Mouse (Mus musculus) embryonic stem cell, embryonic (primary cell): ENCODE data around the gene Tnfrsf25.

Source experiments
- CTCF ChIA-PET, 4 experiments: fragments of 300-600 bp in 2 of 4; fragments of 350-600 bp in 2 of 4; sonication (Branson Sonifier 250); formaldehyde crosslinking; loops; one replicate each; lab custom pipeline; 2022; ENCODE audit warnings: inconsistent platforms in 2 of 4; lab: Charles Lee
- POLR2A ChIA-PET, 4 experiments: fragments of 300-600 bp in 2 of 4; fragments of 350-600 bp in 2 of 4; sonication (Branson Sonifier 250); formaldehyde crosslinking; loops; one replicate each; lab custom pipeline; 2022; ENCODE audit warnings: antibody characterized with exemption in 4 of 4, inconsistent platforms in 1 of 4; lab: Charles Lee

The Tnfrsf25 gene

DNA sequence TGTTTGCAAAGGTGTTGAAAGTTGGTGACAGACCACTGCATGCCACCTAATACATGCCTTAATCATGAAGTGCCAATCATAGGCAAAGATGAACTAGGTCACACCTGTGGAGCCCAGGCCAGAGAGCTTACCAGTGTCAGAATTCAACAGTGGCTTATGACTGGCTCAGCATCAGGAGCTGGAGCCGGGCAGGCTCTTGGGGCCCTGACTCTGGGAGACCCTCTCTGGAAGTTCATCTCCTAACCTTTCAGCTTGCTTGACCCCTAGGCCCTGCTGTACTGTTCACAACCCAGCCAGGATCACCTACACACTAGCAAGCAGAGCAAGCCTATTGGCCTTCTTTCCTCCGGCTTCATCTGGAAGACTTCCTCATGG is 21.1 kb downstream of the Tnfrsf25 start:
- POLR2A ChIA-PET: interaction anchor here in 2 of 4 experiments (0.5 to 13.9 kb wide), 12 partner anchors 11 to 1093 kb away, joined by 3 to 136 read pairs (median 4); partner anchors contain the start of genes Espn (in 1 of the 2), Per3 (in 1 of the 2), Phf13 (in 1 of the 2) and Rnf207 (in 1 of the 2)
- CTCF ChIA-PET: interaction anchor here (0.5 to 11.9 kb wide), 75 partner anchors 8 to 1993 kb away, joined by 3 to 230 read pairs (median 4); partner anchors contain the start of genes Espn (in 2 of the 4), Camta1 (in 1 of the 4), Klhl21 (in 1 of the 4) and Nol9 (in 1 of the 4)

- POLR2A ChIA-PET: interaction anchor here (0.5 to 3.1 kb wide), 32 partner anchors 9 to 232 kb away, joined by 3 to 13 read pairs (median 3); partner anchors contain the start of genes Espn (in 3 of the 4), Zbtb48 (in 2 of the 4), Gpr153 (in 1 of the 4) and Icmt (in 1 of the 4)
- CTCF ChIA-PET: interaction anchor here (0.5 to 11.9 kb wide), 89 partner anchors 9 to 1994 kb away, joined by 3 to 230 read pairs (median 4); partner anchors contain the start of genes Espn (in 2 of the 4), Hes2 (in 2 of the 4), Rnf207 (in 2 of the 4) and Tnfrsf25 (in 2 of the 4)
Observed at GRCm38 (mm10) chr4:152138497-152139260, 22.9 kb downstream of the Tnfrsf25 start.

GRCm38 (mm10) chr4:152140441-152140840 is 24.7 kb downstream of the Tnfrsf25 start:
- ChIA-PET POLR2A (interaction anchor here (0.6 to 3.1 kb wide), 12 partner anchors 9 to 1997 kb away, joined by 3 to 13 read pairs (median 4); partner anchors contain the start of genes Espn (in 1 of the 4) and Tnfrsf25 (in 1 of the 4)), CTCF (interaction anchor here (0.5 to 7.7 kb wide), 45 partner anchors 9 to 485 kb away, joined by 3 to 122 read pairs (median 4); partner anchors contain the start of genes Espn (in 1 of the 4), Hes2 (in 1 of the 4), Nol9 (in 1 of the 4) and Zbtb48 (in 1 of the 4))

GRCm38 (mm10) chr4:152141521-152142135 is 25.9 kb downstream of the Tnfrsf25 start:
- ChIA-PET CTCF (interaction anchor here (0.5 to 1.6 kb wide), 9 partner anchors 8 to 17 kb away, joined by 3 to 6 read pairs (median 3); partner anchors contain the start of gene Hes2 (in 1 of the 4)), POLR2A (interaction anchor here in 2 of 4 experiments (0.7 to 1.5 kb wide), 3 partner anchors 12 to 184 kb away, joined by 3 to 4 read pairs (median 3); partner anchors contain the start of gene Rpl22 (in 1 of the 2))

DNA sequence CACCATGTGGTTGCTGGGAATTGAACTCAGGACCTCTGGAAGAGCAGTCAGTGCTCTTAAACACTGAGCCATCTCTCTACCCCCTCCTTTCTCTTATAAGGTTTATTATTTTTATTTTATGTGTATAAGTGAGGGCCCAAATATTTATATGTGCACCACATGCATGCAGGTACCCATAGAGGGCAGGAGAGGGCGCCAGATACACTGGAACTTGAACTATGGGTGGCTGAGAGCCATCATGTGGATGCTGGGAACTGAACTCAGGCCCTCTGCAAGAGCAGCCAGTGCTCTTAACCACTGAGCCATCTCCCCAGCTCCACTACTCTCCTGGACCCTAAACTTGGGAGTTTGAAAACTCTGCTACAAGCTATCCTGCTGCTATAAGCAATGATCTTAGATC is 27.9 kb downstream of the Tnfrsf25 start:
- ChIA-PET CTCF (interaction anchor here in 3 of 4 experiments (0.6 to 2.8 kb wide), 6 partner anchors 8 to 403 kb away, joined by 3 to 9 read pairs (median 3); no protein-coding TSS in a partner anchor), POLR2A (interaction anchor here in 1 of 4 experiments (1.1 to 1.2 kb wide), 2 partner anchors 10 to 56 kb away, joined by 3 to 4 read pairs; no protein-coding TSS in a partner anchor)

GRCm38 (mm10) chr4:152145473-152145872 is 29.7 kb downstream of the Tnfrsf25 start:
- ChIA-PET POLR2A (interaction anchor here in 1 of 4 experiments (1.1 to 1.3 kb wide), 2 partner anchors 15 to 17 kb away, joined by 3 read pairs; no protein-coding TSS in a partner anchor), CTCF (interaction anchor here (0.6 to 2.8 kb wide), 10 partner anchors 8 to 260 kb away, joined by 3 to 16 read pairs (median 4); no protein-coding TSS in a partner anchor)

- CTCF ChIA-PET: interaction anchor here in 3 of 4 experiments (0.7 to 2.8 kb wide), 13 partner anchors 8 to 67 kb away, joined by 3 to 16 read pairs (median 5); no protein-coding TSS in a partner anchor
- POLR2A ChIA-PET: interaction anchor here in 2 of 4 experiments (1.1 to 1.5 kb wide), 4 partner anchors 14 to 39 kb away, joined by 3 read pairs; no protein-coding TSS in a partner anchor
Observed at GRCm38 (mm10) chr4:152146033-152146827, 30.5 kb downstream of the Tnfrsf25 start.

DNA sequence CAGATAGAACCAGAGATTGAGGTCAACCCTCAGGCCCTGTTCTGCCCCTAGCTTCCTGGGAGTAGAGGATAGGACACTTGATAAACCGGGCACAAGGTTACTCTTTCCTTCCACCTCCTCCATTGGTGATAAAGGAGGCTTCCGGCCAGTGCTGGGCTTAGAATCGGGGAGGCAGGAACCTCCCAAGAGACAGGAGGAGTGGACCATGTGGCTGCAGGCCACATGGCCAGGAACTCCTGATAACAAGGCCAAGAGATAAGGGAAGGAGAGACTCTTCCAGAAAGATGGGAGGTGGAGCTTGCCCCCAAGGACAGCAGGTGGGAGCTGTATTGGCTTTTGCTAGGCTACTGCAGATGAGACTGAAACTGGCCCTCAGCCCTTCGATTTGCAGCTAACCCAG is 34.8 kb downstream of the Tnfrsf25 start:
- ChIA-PET POLR2A (interaction anchor here in 3 of 4 experiments (0.6 to 2.6 kb wide), 7 partner anchors 9 to 44 kb away, joined by 3 to 22 read pairs (median 4); no protein-coding TSS in a partner anchor), CTCF (interaction anchor here in 2 of 4 experiments (1.0 to 4.6 kb wide), 11 partner anchors 8 to 274 kb away, joined by 3 to 25 read pairs (median 5); partner anchors contain the start of gene Rnf207 (in 1 of the 2))

GRCm38 (mm10) chr4:152151451-152151965 is 35.8 kb downstream of the Tnfrsf25 start:
- POLR2A ChIA-PET: interaction anchor here in 3 of 4 experiments (0.5 to 1.8 kb wide), 16 partner anchors 11 to 199 kb away, joined by 3 to 22 read pairs (median 4); partner anchors contain the start of gene Icmt (in 1 of the 3)
- CTCF ChIA-PET: interaction anchor here in 3 of 4 experiments (0.6 to 4.6 kb wide), 20 partner anchors 11 to 283 kb away, joined by 3 to 32 read pairs (median 4); partner anchors contain the start of genes Dnajc11 (in 1 of the 3) and Nol9 (in 1 of the 3)

GRCm38 (mm10) chr4:152151966-152152544 is 36.3 kb downstream of the Tnfrsf25 start, which contains the start of gene Espn:
TSS of gene Espn (minus strand) at chr4:152152371.
- CTCF ChIA-PET: interaction anchor here in 3 of 4 experiments (0.6 to 4.6 kb wide), 20 partner anchors 12 to 283 kb away, joined by 3 to 32 read pairs (median 4); partner anchors contain the start of genes Dnajc11 (in 1 of the 3) and Nol9 (in 1 of the 3)
- POLR2A ChIA-PET: interaction anchor here (0.5 to 1.8 kb wide), 17 partner anchors 12 to 198 kb away, joined by 3 to 6 read pairs (median 3); partner anchors contain the start of gene Icmt (in 1 of the 4)

DNA sequence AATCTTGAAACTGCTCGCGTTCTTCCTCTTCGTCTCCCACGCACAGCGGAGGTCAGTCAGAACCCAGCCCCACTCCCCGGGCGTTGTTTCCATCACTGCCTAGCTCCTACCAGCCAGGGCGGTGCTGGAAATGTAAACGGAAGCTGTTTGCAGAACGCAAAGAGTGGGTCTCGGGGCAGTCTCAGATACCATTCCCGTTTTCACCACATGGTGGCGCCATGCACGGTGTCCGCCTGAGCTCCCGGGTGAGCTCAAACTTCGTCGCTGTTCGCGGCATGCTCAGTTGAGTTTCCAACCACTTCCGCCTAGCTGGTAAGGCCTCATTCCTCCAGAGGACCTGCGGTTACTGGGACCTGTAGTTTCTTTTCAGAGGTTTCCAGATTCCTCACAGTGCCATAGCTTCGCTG is 38.0 kb downstream of the Tnfrsf25 start:
- POLR2A ChIA-PET: interaction anchor here in 3 of 4 experiments (0.7 to 2.0 kb wide), 42 partner anchors 10 to 324 kb away, joined by 3 to 12 read pairs (median 4); partner anchors contain the start of genes Klhl21 (in 2 of the 3), Acot7 (in 1 of the 3), Gpr153 (in 1 of the 3) and Hes3 (in 1 of the 3)

DNA sequence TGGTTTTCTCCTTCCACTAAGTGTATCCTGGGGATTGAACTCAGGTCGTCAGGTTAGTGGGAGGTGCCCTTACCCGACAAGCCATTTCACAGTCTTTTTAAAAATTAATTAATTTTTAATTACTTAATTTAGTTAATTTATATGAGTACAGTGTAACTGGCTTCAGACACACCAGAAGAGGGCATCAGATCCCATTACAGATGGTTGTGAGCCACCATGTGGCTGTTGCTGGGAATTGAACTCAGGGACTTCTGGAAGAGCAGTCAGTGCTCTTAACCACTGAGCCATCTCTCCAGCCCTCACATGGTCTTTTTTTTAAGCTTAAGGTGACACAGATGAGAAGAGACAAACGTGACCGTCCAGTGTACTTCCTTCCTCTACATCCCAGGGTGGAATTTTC is 39.3 kb downstream of the Tnfrsf25 start:
- ChIA-PET POLR2A (interaction anchor here in 3 of 4 experiments (1.0 to 2.0 kb wide), 6 partner anchors 10 to 119 kb away, joined by 3 to 12 read pairs (median 4); partner anchors contain the start of gene Gpr153 (in 1 of the 3)), CTCF (interaction anchor here (0.5 to 4.4 kb wide), 27 partner anchors 11 to 1149 kb away, joined by 3 to 122 read pairs (median 6); no protein-coding TSS in a partner anchor)

More for the DNA sequence above, 38.0 kb downstream of the Tnfrsf25 start:
- CTCF ChIA-PET: interaction anchor here (0.5 to 4.4 kb wide), 111 partner anchors 8 to 1330 kb away, joined by 3 to 122 read pairs (median 4); partner anchors contain the start of genes Rnf207 (in 2 of the 4), Rpl22 (in 2 of the 4), Acot7 (in 1 of the 4) and Hes3 (in 1 of the 4)

DNA sequence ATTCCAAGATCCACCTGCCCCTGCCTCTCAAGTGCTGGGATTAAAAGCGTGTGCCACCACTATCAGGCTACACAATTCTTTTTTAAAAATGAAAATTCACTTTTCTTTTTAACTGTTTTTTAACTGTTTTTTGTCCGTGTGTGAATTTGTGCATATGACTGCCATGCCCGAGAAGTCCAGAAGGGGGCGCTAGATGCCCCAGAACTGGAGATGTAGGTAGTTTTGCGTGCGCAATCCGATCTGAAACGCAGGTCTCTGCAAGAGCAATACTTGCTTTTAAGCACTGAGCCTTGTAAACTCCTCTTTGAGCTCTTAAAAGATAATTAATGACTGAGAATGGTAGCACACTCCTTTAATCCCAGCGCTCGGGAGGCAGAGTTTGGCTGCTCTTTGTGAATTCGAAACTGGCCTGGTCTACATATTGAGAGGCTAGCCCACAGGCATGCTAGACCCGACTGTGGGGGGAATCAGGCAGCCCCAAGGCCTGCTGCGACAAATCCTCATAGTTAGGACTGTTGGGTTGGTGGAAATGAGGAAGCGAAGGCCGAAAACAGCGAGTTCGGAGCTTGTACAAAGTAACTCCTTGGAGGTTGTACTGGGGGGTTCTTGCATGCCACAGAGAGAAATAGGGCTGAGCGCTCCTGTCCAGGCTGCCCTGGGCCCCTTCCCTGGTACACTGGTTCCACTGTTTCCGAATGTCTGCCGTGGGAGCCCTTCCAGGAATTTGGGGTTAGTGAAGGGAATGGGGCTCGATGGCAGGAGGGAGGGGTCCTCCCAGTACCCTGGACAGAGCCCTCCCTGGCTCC is 42.2 kb downstream of the Tnfrsf25 start:
- ChIA-PET CTCF (interaction anchor here (0.6 to 3.5 kb wide), 19 partner anchors 12 to 1866 kb away, joined by 3 to 18 read pairs (median 4); partner anchors contain the start of gene Rnf207 (in 1 of the 4)), POLR2A (interaction anchor here in 3 of 4 experiments (0.5 to 1.8 kb wide), 6 partner anchors 24 to 130 kb away, joined by 3 to 5 read pairs (median 4); no protein-coding TSS in a partner anchor)
